Mouse (Mus musculus): ENCODE data around the gene Mecom.

Mecom gene

DNA sequence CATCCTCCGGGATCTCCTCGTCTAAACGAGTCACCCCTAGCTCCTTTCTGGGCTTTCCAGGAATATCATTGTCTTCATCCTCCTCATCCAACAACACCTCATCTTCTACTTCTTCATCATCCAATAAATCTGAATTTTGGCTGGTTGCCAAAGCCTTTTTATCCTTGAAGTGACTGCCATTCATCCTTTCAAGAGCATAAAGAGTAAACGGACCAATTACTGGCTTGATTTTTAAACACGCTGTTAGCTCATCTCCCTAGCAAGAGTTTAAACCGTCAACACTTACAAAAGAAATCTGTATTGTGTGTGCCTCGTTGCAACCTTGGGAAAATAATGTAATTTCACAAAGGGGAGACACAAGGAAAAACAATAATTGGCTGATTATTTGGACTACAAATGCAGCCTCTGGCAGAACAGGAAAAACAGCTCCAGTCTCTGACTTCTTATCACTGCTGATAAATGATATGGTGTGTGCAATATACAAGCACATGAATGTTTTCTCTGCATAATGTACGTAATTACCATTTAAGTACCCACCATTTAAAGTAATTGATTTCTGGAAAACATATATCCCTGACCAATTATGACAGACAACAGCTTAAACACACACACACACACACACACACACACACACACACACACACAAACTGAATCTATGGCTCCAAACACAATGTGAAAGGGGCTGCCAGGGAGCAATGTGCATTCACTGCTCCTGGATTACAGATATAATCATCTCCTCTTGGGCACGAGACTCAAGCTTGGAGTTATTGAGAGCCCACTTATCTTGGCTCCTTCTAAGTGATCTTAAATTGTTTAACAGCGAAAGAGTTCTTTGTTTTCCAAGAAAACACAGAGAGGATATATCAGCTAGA, 590.2 kb downstream of the Mecom start:
- DNase-seq (ENCODE audit: low spot score), result no peak

DNA sequence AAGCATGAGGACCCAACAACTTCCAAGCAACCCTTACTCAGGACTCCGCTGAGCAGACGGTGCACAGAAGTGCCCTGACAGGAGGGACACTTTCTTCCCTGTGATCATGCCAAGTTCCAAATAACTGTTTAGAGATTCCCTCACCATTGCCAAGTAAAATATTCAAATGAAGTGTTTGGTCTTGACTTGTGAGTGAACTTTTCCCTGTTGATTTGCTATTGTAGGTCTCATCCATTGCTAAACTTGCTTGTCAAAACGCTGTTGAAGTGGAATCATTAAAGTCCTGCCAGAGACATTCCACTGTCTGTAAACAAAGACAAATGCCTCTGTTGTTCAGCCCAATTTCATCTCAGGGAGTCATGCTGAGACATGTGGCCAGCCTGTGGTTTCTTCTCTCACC, 594.5 kb downstream of the Mecom start:
- DNase-seq (ENCODE audit: low spot score), result no peak

DNA sequence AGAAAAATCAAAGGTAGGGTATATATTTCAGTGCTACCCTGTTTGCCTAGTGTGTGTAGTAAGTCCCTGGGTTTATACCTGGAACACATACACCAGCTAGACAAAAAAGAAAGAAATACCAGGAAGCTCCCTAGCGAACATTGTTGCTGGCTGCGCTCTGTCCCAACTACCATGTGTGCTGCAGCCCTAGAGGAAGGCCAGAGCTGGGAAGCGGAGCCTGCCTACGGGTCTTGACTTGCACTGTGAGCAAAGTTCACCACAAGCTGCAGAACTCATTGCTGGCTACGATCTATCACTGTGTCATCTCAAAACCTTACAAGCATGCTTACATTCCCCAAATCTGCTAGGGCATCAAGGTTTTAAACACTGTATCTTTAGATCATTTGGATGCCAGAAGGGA, 597.0 kb downstream of the Mecom start:
- DNase-seq (ENCODE audit: low spot score), result no peak

DNA sequence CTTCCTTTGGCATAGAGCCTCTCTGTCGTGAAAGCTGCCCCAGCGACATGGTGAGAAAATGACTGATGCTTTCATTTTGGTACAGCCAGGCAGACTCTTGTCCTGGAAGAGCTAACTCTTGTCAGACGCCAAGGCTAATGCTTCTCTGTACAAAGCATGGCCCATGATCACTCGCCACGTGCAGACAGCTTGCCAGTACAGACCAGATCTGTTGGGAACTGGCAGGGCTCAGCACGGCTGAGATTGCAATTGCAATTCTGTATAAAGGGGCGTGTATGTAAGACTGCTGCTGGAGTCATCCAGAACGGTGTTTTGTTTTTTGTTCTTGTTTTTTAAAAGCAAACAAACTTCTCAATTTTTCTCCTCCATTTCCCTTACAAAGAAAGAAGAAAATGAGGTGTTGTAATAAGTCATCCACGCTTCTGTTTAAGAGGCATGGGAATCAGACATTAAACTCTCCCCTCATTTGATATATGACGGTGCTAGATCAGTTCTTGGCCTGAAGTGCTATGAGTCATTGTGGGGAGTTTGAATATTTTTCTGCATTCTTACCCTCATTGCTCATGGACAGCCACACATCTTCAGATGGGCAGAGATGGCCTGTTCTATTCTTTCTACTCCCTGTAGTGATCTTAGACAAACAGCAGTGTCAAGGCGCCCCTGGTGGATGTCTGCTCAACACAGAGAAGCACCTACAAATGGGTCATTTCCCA, 644.1 kb downstream of the Mecom start:
- DNase-seq (ENCODE audit: low spot score), result no peak
